Mouse (Mus musculus): Measurements from ENCODE around the gene Vwa8.

- TF ChIP-seq CTCF (conservative IDR thresholded peaks at IDR 0.05 in 1 of 2, IDR thresholded peaks at IDR 0.05 in 1 of 2; ENCODE audit: low read depth in 2 of 2, low read length in 2 of 2): no peak
- TF ChIP-seq POLR2A (IDR thresholded peaks at IDR 0.05; ENCODE audit: low read depth, low read length): no peak
- no peak for TF ChIP-seq MEF2A (IDR thresholded peaks at IDR 0.05; ENCODE audit: borderline replicate concordance, low read depth, low read length)
- no peak for TF ChIP-seq NRF1 (IDR thresholded peaks at IDR 0.05; ENCODE audit: low read depth, low read length)
Measured at GRCm38 (mm10) chr14:78972424-78972823, 123.6 kb downstream of the Vwa8 start.

All from CH12.LX (cell line).